Mouse (Mus musculus) retina, postnatal 7 days (tissue): Measurements from ENCODE around the gene Lrrc1.

Experiments used
- DNase-seq: peaks from one replicate; pipeline ENCODE4 v3.0.0-alpha.2; 2012; ENCODE audit warnings: low read depth, low spot score

Gene Lrrc1

DNA sequence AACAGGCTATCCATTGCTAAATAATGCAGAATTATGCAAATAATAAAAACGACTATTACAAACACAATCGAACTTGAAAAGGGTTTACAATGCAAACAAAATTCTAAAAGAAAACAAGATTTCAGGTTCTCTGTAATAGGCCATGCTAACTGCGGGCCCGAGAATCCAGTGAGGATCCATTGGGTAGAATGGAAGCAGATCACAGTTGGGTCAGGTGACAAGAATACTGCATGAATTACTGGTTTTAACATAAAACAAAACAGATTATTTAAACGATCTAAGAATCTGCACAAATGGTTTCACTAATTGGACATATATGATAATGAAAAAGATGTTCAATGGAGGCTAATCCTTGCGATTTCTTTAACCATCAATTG is 42.5 kb downstream of the Lrrc1 start:
- DNase-seq: no peak

GRCm38 (mm10) chr9:77499084-77499483 is 45.6 kb downstream of the Lrrc1 start:
- no peak for DNase-seq

DNA sequence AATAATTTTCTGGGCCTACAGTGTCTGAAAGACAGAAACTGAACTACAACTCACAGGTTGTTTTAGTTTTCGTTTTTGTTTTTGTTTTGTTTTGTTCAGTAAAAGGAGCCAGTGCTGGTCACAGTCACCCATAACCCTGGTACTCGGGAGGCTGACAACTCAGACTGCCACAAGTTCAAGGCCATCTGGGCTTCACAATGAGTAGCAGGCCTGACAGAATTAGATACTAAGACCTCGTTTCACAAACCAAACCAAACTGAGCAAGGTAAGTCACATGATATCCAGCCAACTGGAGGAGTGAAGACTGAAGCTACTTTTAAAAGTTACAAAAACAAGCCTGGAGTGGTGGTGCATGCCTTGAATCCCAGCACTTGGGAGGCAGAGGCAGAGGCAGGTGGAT is 46.3 kb downstream of the Lrrc1 start:
- DNase-seq: no peak

DNA sequence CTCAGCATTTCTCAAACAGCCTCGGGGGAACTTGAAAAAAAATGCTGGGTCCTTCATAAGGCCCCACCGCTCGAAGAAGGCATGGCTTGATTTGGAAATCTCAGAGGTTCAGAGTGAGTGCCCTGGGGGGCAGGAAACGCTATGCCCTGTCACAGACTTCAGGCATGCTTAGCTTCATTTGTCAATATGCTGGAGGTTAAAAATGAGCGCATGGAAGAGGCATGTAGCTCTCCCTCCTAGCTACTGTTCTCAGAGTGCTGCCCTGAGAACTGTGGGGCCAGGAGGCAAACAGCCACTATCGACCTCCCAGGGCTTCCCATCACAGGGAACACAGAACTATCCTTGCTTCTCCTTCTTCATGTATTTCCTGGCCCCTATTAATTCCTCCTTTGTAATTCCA is 47.5 kb downstream of the Lrrc1 start:
- DNase-seq: no peak

DNA sequence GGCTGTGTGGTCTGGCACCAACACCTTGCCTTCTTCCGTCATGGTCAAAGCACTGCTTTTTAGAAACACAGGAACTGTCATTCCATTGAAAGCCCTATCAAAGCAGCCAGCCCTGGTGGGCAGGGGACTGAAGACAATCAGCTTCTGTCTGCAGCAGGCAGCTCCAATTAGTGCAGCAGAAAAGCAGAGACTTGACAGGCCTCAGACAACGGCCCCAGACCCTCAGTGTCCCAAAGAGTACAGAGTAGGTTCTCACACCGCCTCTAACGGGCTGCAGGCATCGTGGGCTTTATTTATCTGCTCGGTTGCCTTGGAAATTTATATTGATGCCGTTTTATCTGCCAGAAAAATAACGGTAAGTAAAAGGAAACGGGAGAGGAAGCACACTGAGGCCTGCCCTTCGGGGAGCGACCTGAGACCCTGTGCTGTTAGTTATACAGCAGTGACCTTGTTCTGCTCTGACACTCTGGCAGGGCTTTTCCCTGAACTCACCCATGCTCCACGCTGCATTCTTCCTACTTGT is 48.1 kb downstream of the Lrrc1 start:
- DNase-seq: no peak

GRCm38 (mm10) chr9:77494307-77494706 is 50.4 kb downstream of the Lrrc1 start:
- DNase-seq: no peak

- DNase-seq: no peak
Observed at GRCm38 (mm10) chr9:77488611-77489010, 56.1 kb downstream of the Lrrc1 start.

DNA sequence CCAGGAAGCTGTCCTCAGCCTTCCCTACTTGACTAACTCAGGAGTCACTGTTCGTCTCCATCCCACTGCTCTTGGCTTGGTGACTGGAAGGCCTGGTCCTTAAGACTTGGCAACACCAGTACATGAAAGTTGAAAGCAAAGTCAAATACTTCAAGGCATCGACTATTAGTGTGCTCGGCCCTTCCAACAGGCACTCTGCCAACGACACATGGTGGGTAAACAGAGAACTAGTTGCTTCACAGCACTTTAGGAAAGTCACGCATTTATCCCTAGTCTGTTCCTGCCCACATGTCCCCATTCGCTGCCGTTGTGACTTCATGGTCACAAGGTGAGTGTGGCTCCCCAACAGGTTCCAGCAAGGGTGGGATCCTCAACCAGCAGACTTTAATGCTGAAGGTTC is 57.2 kb downstream of the Lrrc1 start:
- no peak for DNase-seq

DNA sequence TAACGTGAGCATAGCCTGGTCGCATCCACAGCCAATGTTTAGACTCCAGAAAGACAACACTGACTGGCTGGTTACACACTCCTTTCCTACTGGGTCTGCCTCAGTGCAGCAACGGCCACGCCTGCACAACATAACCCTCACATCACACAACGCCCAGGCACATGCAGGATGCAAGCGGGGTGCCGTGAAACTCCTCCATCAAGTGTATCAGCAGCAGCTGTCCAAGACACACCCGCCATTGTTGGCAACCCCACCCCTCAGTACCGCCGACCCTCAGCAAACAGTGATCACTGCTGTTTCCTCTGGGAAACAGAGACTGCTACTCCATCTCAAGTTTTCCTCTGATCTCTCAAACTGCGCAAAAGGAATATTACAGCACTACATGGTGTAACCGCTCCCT is 58.8 kb downstream of the Lrrc1 start:
- DNase-seq: no peak

GRCm38 (mm10) chr9:77484751-77485150 is 59.9 kb downstream of the Lrrc1 start:
- DNase-seq: no peak

DNA sequence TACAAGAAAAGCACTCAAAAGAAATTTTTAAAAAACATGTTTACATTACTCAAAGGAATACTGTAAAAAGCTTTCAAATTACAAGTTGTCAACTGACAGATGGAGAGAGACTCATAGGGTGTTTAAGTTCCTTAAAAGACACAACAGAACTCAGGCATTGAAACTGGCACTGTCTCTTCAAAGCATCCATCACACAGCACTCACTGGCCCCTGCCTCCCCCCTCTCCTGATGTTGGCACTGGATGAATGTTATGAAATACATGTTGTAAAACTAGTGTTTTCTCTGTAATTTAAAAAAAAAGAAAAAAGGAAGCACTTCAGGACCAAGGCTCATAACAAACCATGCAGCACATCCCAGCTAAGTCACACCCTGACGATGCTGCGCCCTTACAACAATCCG is 61.1 kb downstream of the Lrrc1 start:
- no peak for DNase-seq

- DNase-seq: no peak
Observed at GRCm38 (mm10) chr9:77482281-77482680, 62.4 kb downstream of the Lrrc1 start.

DNA sequence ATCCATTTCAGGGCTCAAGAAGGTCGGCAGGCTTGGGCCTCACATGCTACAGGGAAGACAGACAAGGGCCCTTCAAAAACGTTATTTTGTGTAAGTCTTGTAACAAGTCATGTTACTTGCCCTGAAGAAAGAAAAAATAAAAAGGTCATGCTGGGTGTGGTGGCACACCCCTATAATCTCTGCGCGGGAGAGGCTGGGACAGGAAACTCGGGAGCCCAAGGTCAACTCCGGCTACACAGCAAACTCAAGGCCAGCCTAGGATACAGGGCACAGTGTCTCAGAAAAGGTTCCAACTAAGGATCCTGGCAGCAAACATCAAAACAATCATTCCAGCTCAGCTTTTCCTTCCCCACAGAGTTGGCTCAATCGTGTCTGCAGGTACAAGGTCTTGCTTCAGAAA is 63.3 kb downstream of the Lrrc1 start:
- no peak for DNase-seq

- no peak for DNase-seq
Observed at GRCm38 (mm10) chr9:77480574-77481319, 63.9 kb downstream of the Lrrc1 start.

- no peak for DNase-seq
Observed at GRCm38 (mm10) chr9:77480001-77480400, 64.7 kb downstream of the Lrrc1 start.

- DNase-seq: no peak
Observed at GRCm38 (mm10) chr9:77478166-77478920, 66.3 kb downstream of the Lrrc1 start.

DNA sequence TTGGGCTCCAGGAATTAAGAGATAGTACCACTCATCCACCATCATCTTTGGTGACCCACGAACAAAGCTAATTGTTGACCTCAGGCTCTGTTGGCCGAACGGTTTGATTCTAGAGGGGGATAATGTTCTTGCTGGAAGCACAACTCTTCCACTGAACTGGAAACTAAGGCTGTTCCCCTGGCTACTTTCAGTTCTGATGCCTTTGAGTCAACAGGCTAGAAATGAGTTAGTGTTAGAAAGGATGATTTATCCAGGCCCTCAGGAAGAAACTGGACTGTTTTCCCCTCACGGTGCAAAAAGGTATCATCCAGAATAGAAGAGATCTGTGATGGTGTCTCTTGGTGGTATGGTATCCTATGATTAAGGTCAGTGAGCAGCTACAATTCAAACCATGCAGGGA is 70.1 kb downstream of the Lrrc1 start:
- DNase-seq: no peak

DNA sequence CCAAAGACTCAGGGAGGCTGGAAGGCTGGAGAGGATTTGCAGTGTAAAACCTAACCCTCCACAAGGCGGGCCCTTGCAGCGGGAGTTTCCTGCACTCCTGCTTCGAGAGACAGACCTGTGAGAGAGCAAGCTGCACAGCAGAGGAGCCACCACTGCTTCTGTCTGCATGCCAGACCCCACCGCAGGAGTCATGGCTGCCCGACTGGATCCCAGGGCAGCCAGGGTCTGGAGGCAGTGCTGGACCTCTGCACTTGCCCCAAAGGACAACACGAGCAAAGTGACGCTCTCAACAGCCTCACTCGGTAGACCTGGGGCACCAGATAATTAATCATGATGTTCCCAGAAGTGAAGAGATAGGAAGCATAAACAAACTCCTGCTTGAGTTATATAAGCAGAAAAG is 72.1 kb downstream of the Lrrc1 start:
- no peak for DNase-seq

GRCm38 (mm10) chr9:77471646-77472220 is 72.9 kb downstream of the Lrrc1 start:
- DNase-seq: no peak

GRCm38 (mm10) chr9:77469791-77470607 is 74.7 kb downstream of the Lrrc1 start:
- no peak for DNase-seq

DNA sequence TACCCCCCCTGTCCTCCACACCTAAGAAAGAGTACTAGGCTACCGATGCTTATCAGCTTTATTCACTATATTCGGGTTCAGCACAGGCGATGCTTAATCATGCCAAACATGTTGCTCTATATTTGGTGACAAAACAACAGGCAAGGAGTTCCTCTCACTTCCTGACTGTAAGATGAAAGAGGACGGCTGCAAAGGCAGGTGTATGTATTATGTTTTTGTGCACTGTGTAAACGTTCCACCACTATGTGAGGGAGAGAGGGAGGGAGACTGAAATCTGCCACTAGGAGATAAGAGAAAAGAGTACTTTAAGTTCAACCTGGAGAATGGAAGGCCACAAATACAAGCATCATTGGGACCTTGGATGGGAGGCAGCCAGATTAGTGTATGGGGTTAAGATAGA is 77.7 kb downstream of the Lrrc1 start:
- DNase-seq: no peak

DNA sequence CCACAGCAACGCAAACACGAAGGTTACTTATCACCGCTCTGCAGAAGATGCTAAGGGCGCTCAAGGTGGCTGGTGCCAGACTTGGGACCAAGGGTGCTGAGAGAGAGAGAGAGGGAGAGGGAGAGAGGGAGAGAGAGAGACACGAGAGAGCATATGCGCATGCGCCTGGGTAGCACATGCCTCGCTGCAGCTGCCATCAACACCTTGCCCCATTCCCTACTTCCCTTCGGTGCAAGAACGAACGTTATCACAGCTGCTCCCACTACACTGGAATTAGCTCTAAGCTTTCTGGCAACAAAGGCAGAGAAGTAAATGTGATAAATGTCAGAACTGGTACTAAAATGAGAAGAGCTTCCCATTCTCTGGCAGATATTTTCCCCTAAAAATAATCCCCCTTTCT is 79.3 kb downstream of the Lrrc1 start:
- no peak for DNase-seq
